Mouse (Mus musculus): ENCODE data around the gene Klhl26. TPM values are rescaled to one million over a fixed set of nuclear protein-coding genes. Genes with fewer than 3 reads are reported as not detected.

Gene Klhl26
- polyA plus RNA-seq, 1 experiment from 2014 or later: 9.3 TPM

- WGBS: 65% methylated on average over 7 of the region's 7 CpGs
Observed at GRCm38 (mm10) chr8:70486191-70486681, 9.5 kb upstream of the Klhl26 start.

GRCm38 (mm10) chr8:70482943-70483342, 6.2 kb upstream of the Klhl26 start:
- no peak overlapping the region for H3K4me3 ChIP-seq (ENCODE audit: low read depth, low read length)
- no peak overlapping the region for H3K27ac ChIP-seq (ENCODE audit: low read depth, low read length)
- TF ChIP-seq CTCF (IDR thresholded peaks at IDR 0.05; ENCODE audit: low read depth): no peak
- H3K27me3 ChIP-seq (replicated peaks; ENCODE audit: control insufficient read depth, insufficient read depth, low read length): peaks cover 35% of the 10 kb centered on the region
- WGBS: 59% methylated on average over 2 of the region's 2 CpGs
- H3K4me2 ChIP-seq (replicated peaks; ENCODE audit: low read depth): no peak overlapping the region
- no peak overlapping the region for H3K9ac ChIP-seq (ENCODE audit: low read depth, low read length)
- ATAC-seq: no peak
- no peaks in the 10 kb centered on the region for H3K36me3 ChIP-seq (ENCODE audit: control insufficient read depth, insufficient read depth)
- H3K9me3 ChIP-seq (ENCODE audit: control insufficient read depth): no peaks in the 10 kb centered on the region
- no peaks in the 10 kb centered on the region; the same call in 1 of the 2 replicates for H3K4me1 ChIP-seq (replicated peaks; ENCODE audit: control insufficient read depth, insufficient read depth, low read length)

More at GRCm38 (mm10) chr8:70486191-70486681, 9.5 kb upstream of the Klhl26 start:
- no peak for ATAC-seq
- Histone ChIP-seq H3K4me1 (replicated peaks; ENCODE audit: control insufficient read depth, insufficient read depth, low read length) (peaks cover 6% of the 10 kb centered on the region), H3K27ac (ENCODE audit: low read depth, low read length) (no peak overlapping the region), H3K4me3 (ENCODE audit: low read depth, low read length) (no peak overlapping the region), H3K9ac (ENCODE audit: low read depth, low read length) (no peak overlapping the region), H3K4me2 (replicated peaks; ENCODE audit: low read depth) (no peak overlapping the region), H3K9me3 (ENCODE audit: control insufficient read depth) (no peaks in the 10 kb centered on the region), H3K36me3 (ENCODE audit: control insufficient read depth, insufficient read depth) (no peaks in the 10 kb centered on the region), H3K27me3 (replicated peaks; ENCODE audit: control insufficient read depth, insufficient read depth, low read length) (peaks cover 68% of the 10 kb centered on the region)
- no peak for TF ChIP-seq CTCF (IDR thresholded peaks at IDR 0.05; ENCODE audit: low read depth)

- WGBS: 54% methylated on average over 3 of the region's 3 CpGs
- no peaks in the 10 kb centered on the region for H3K9me3 ChIP-seq (ENCODE audit: control insufficient read depth)
- no peak overlapping the region for H3K9ac ChIP-seq (ENCODE audit: low read depth, low read length)
- no peak overlapping the region for H3K4me2 ChIP-seq (replicated peaks; ENCODE audit: low read depth)
- ATAC-seq: no peak
- H3K36me3 ChIP-seq (ENCODE audit: control insufficient read depth, insufficient read depth): no peaks in the 10 kb centered on the region
- H3K4me1 ChIP-seq (replicated peaks; ENCODE audit: control insufficient read depth, insufficient read depth, low read length): peaks cover 6% of the 10 kb centered on the region; the same call in 1 of the 2 replicates
- peaks cover 26% of the 10 kb centered on the region for H3K27me3 ChIP-seq (replicated peaks; ENCODE audit: control insufficient read depth, insufficient read depth, low read length)
- H3K4me3 ChIP-seq (ENCODE audit: low read depth, low read length): no peak overlapping the region
- no peak overlapping the region for H3K27ac ChIP-seq (ENCODE audit: low read depth, low read length)
- TF ChIP-seq CTCF (IDR thresholded peaks at IDR 0.05; ENCODE audit: low read depth): no peak
Observed at GRCm38 (mm10) chr8:70481908-70482307, 5.1 kb upstream of the Klhl26 start.

- Histone ChIP-seq H3K9ac (ENCODE audit: low read depth, low read length) (no peak overlapping the region), H3K9me3 (ENCODE audit: control insufficient read depth) (no peaks in the 10 kb centered on the region), H3K4me1 (replicated peaks; ENCODE audit: control insufficient read depth, insufficient read depth, low read length) (peaks cover 6% of the 10 kb centered on the region; the same call in 1 of the 2 replicates), H3K36me3 (ENCODE audit: control insufficient read depth, insufficient read depth) (no peaks in the 10 kb centered on the region), H3K27me3 (replicated peaks; ENCODE audit: control insufficient read depth, insufficient read depth, low read length) (no peaks in the 10 kb centered on the region), H3K4me2 (replicated peaks; ENCODE audit: low read depth) (peak overlapping the region; percentile 86), H3K27ac (ENCODE audit: low read depth, low read length) (peak overlapping the region; percentile 66), H3K4me3 (ENCODE audit: low read depth, low read length) (peak overlapping the region; percentile 71)
- no peak for TF ChIP-seq CTCF (IDR thresholded peaks at IDR 0.05; ENCODE audit: low read depth)
- peak; percentile 40 for ATAC-seq
- 3% methylated on average over 21 of the region's 21 CpGs for WGBS
Observed at GRCm38 (mm10) chr8:70477269-70477982, 658 bp upstream of the Klhl26 start.

- TF ChIP-seq CTCF (IDR thresholded peaks at IDR 0.05; ENCODE audit: low read depth): no peak
- ATAC-seq: no peak
- Histone ChIP-seq H3K9ac (ENCODE audit: low read depth, low read length) (no peak overlapping the region), H3K9me3 (ENCODE audit: control insufficient read depth) (no peaks in the 10 kb centered on the region), H3K4me2 (replicated peaks; ENCODE audit: low read depth) (no peak overlapping the region), H3K36me3 (ENCODE audit: control insufficient read depth, insufficient read depth) (no peaks in the 10 kb centered on the region; the same call in 1 of the 2 replicates), H3K27me3 (replicated peaks; ENCODE audit: control insufficient read depth, insufficient read depth, low read length) (no peaks in the 10 kb centered on the region), H3K4me1 (replicated peaks; ENCODE audit: control insufficient read depth, insufficient read depth, low read length) (peaks cover 5% of the 10 kb centered on the region), H3K4me3 (ENCODE audit: low read depth, low read length) (no peak overlapping the region), H3K27ac (ENCODE audit: low read depth, low read length) (no peak overlapping the region)
- WGBS: 92% methylated on average over 7 of the region's 7 CpGs
Observed at GRCm38 (mm10) chr8:70471856-70472255, 4.9 kb downstream of the Klhl26 start.

GRCm38 (mm10) chr8:70469938-70470337, 6.8 kb downstream of the Klhl26 start:
- no peak for ATAC-seq
- TF ChIP-seq CTCF (IDR thresholded peaks at IDR 0.05; ENCODE audit: low read depth): 0 out of 2 replicates have a peak, but pooled peaks have one; percentile 6
- peak overlapping the region; percentile 37 for H3K4me2 ChIP-seq (replicated peaks; ENCODE audit: low read depth)
- no peaks in the 10 kb centered on the region for H3K27me3 ChIP-seq (replicated peaks; ENCODE audit: control insufficient read depth, insufficient read depth, low read length)
- peak overlapping the region; percentile 60; the same call in 1 of the 2 replicates for H3K27ac ChIP-seq (ENCODE audit: low read depth, low read length)
- H3K9me3 ChIP-seq (ENCODE audit: control insufficient read depth): no peaks in the 10 kb centered on the region
- peaks cover 7% of the 10 kb centered on the region; the same call in 1 of the 2 replicates for H3K36me3 ChIP-seq (ENCODE audit: control insufficient read depth, insufficient read depth)
- peaks cover 5% of the 10 kb centered on the region for H3K4me1 ChIP-seq (replicated peaks; ENCODE audit: control insufficient read depth, insufficient read depth, low read length)
- no peak overlapping the region for H3K9ac ChIP-seq (ENCODE audit: low read depth, low read length)
- WGBS: 63% methylated on average over 2 of the region's 2 CpGs
- H3K4me3 ChIP-seq (ENCODE audit: low read depth, low read length): no peak overlapping the region
